Mouse (Mus musculus) thymus, postnatal 4 days (tissue): Measurements from ENCODE around the gene Nck2.
"Not testable (repeated sequence)": the region's sequence is repeated elsewhere in the genome, so short reads cannot be mapped to it uniquely, and the experiment has no call there.

ENCODE experiments used
- DNase-seq: peaks from one replicate; pipeline ENCODE4 v3.0.0; 2021

The Nck2 gene

GRCm38 (mm10) chr1:43502792-43503146, 58.4 kb downstream of the Nck2 start:
- DNase-seq, result no peak

GRCm38 (mm10) chr1:43503261-43503660, 58.9 kb downstream of the Nck2 start:
- no peak for DNase-seq

GRCm38 (mm10) chr1:43503676-43504075, 59.3 kb downstream of the Nck2 start:
- no peak for DNase-seq

- DNase-seq, result no peak
Measured at GRCm38 (mm10) chr1:43504235-43504634, 59.9 kb downstream of the Nck2 start.

GRCm38 (mm10) chr1:43506638-43507037, 62.3 kb downstream of the Nck2 start:
- DNase-seq, result no peak

- DNase-seq, result no peak
Measured at GRCm38 (mm10) chr1:43507809-43508208, 63.4 kb downstream of the Nck2 start.

GRCm38 (mm10) chr1:43511256-43511655, 66.9 kb downstream of the Nck2 start:
- peak; percentile 59 for DNase-seq

GRCm38 (mm10) chr1:43511667-43512066, 67.3 kb downstream of the Nck2 start:
- no peak for DNase-seq

GRCm38 (mm10) chr1:43517405-43517804, 73.0 kb downstream of the Nck2 start:
- no peak for DNase-seq

- no peak for DNase-seq
Measured at GRCm38 (mm10) chr1:43520216-43520988, 76.0 kb downstream of the Nck2 start.

GRCm38 (mm10) chr1:43520989-43521371, 76.6 kb downstream of the Nck2 start:
- no peak for DNase-seq

GRCm38 (mm10) chr1:43521512-43521911, 77.1 kb downstream of the Nck2 start:
- DNase-seq, result no peak

- DNase-seq, result no peak
Measured at GRCm38 (mm10) chr1:43521950-43522349, 77.6 kb downstream of the Nck2 start.

GRCm38 (mm10) chr1:43522976-43523375, 78.6 kb downstream of the Nck2 start:
- DNase-seq, result no peak

- no peak for DNase-seq
Measured at GRCm38 (mm10) chr1:43524332-43524731, 80.0 kb downstream of the Nck2 start.

- no peak for DNase-seq
Measured at GRCm38 (mm10) chr1:43528275-43528674, 83.9 kb downstream of the Nck2 start.

GRCm38 (mm10) chr1:43529086-43529485, 84.7 kb downstream of the Nck2 start:
- DNase-seq, result no peak

GRCm38 (mm10) chr1:43530295-43531020, 86.1 kb downstream of the Nck2 start:
- DNase-seq, result no peak

- DNase-seq, result no peak
Measured at GRCm38 (mm10) chr1:43531307-43531706, 86.9 kb downstream of the Nck2 start.

- no peak for DNase-seq
Measured at GRCm38 (mm10) chr1:43532279-43532678, 87.9 kb downstream of the Nck2 start.

- not testable (repeated sequence) for DNase-seq
Measured at GRCm38 (mm10) chr1:43533497-43533896, 89.1 kb downstream of the Nck2 start.

- no peak for DNase-seq
Measured at GRCm38 (mm10) chr1:43534060-43534760, 89.8 kb downstream of the Nck2 start.

GRCm38 (mm10) chr1:43535519-43536000, 91.2 kb downstream of the Nck2 start:
- DNase-seq, result no peak

- DNase-seq, result no peak
Measured at GRCm38 (mm10) chr1:43536266-43536665, 91.9 kb downstream of the Nck2 start.
